Mouse (Mus musculus): ENCODE measurements around the gene Sntg2. TPM values are rescaled to one million over a fixed set of nuclear protein-coding genes. Genes with fewer than 3 reads are reported as not detected.

The Sntg2 gene
- total and polyA plus RNA-seq, 3 experiments: not detected

- TF ChIP-seq TBP (conservative IDR thresholded peaks at IDR 0.05; ENCODE audit: low read depth, low read length): no peak
- no peak for TF ChIP-seq KAT2A (IDR thresholded peaks at IDR 0.05; ENCODE audit: insufficient replicate concordance, low read length)
- TF ChIP-seq GABPA (IDR thresholded peaks at IDR 0.05; ENCODE audit: insufficient replicate concordance, low read depth, low read length): no peak
- no peak for TF ChIP-seq NELFE (IDR thresholded peaks at IDR 0.05; ENCODE audit: low read depth, low read length)
- no peak for TF ChIP-seq USF2 (conservative IDR thresholded peaks at IDR 0.05; ENCODE audit: low read depth, low read length)
- TF ChIP-seq TCF12 (IDR thresholded peaks at IDR 0.05; ENCODE audit: low read depth, low read length): no peak
- TF ChIP-seq HCFC1 (IDR thresholded peaks at IDR 0.05; ENCODE audit: low read depth, low read length): no peak
- H3K9ac ChIP-seq (ENCODE audit: insufficient read depth, low read depth): no peak overlapping the region
- H3K79me2 ChIP-seq (replicated peaks; ENCODE audit: control insufficient read depth, extremely low read depth, insufficient read depth, poor library complexity, severe bottlenecking): no peaks in the 10 kb centered on the region
- in situ Hi-C loops (cut with MboI; ENCODE audit: low pct_ligation_motif_present, low pct_unique_long_range_greater_than_20kb, low sequenced_read_pairs): loop anchor here (10.0 to 25.0 kb wide), 2 partner anchors 238 to 450 kb away; no protein-coding TSS in a partner anchor
- H3K27ac ChIP-seq (ENCODE audit: insufficient read depth, low read depth): no peak overlapping the region
- H3K36me3 ChIP-seq (replicated peaks in 1 of 2; ENCODE audit: control insufficient read depth in 1 of 2, insufficient read depth in 1 of 2, low read length in 1 of 2): no peaks in the 10 kb centered on the region
- no peaks in the 10 kb centered on the region for H3K9me3 ChIP-seq (replicated peaks; ENCODE audit: low read length)
- dilution Hi-C loops (cut with MboI; ENCODE audit: extremely low pct_ligation_motif_present, extremely low pct_unique_long_range_greater_than_20kb, low sequenced_read_pairs): no loop called here
- H3K4me3 ChIP-seq (replicated peaks in 1 of 3; ENCODE audit: low read depth in 2 of 3, low read length in 2 of 3, poor library complexity in 1 of 3): no peak overlapping the region
- H3K4me1 ChIP-seq (ENCODE audit: control insufficient read depth in 1 of 2, insufficient read depth in 2 of 2): no peaks in the 10 kb centered on the region
- no peak overlapping the region for H3K4me2 ChIP-seq (ENCODE audit: insufficient read depth, low read depth, poor library complexity, severe bottlenecking)
- H3K27me3 ChIP-seq (replicated peaks): no peaks in the 10 kb centered on the region
- no peak for DNase-seq (ENCODE audit: extremely low read depth)
Observed at GRCm38 (mm10) chr12:30362306-30362705, 10.9 kb downstream of the Sntg2 start.

GRCm38 (mm10) chr12:30357666-30358065 lies 15.5 kb downstream of the Sntg2 start:
- Histone ChIP-seq H3K4me2 (ENCODE audit: insufficient read depth, low read depth, poor library complexity, severe bottlenecking) (no peak overlapping the region), H3K9me3 (replicated peaks; ENCODE audit: low read length) (no peaks in the 10 kb centered on the region), H3K27me3 (replicated peaks) (no peaks in the 10 kb centered on the region), H3K4me1 (ENCODE audit: control insufficient read depth in 1 of 2, insufficient read depth in 2 of 2) (no peaks in the 10 kb centered on the region), H3K4me3 (replicated peaks in 1 of 3; ENCODE audit: low read depth in 2 of 3, low read length in 2 of 3, poor library complexity in 1 of 3) (no peak overlapping the region), H3K27ac (ENCODE audit: insufficient read depth, low read depth) (no peak overlapping the region), H3K9ac (ENCODE audit: insufficient read depth, low read depth) (no peak overlapping the region), H3K36me3 (replicated peaks in 1 of 2; ENCODE audit: control insufficient read depth in 1 of 2, insufficient read depth in 1 of 2, low read length in 1 of 2) (no peaks in the 10 kb centered on the region), H3K79me2 (replicated peaks; ENCODE audit: control insufficient read depth, extremely low read depth, insufficient read depth, poor library complexity, severe bottlenecking) (no peaks in the 10 kb centered on the region)
- in situ Hi-C loops (cut with MboI; ENCODE audit: low pct_ligation_motif_present, low pct_unique_long_range_greater_than_20kb, low sequenced_read_pairs) (loop anchor here (25.0 kb wide), 1 partner anchor 445 kb away; no protein-coding TSS in a partner anchor), dilution Hi-C loops (cut with MboI; ENCODE audit: extremely low pct_ligation_motif_present, extremely low pct_unique_long_range_greater_than_20kb, low sequenced_read_pairs) (no loop called here)
- no peak for DNase-seq (ENCODE audit: extremely low read depth)
- no peak for TF ChIP-seq SMC3 (IDR thresholded peaks at IDR 0.05; ENCODE audit: low read depth, low read length)
- TF ChIP-seq ETS1 (conservative IDR thresholded peaks at IDR 0.05; ENCODE audit: low read depth, low read length): no peak
- TF ChIP-seq TCF12 (IDR thresholded peaks at IDR 0.05; ENCODE audit: low read depth, low read length): no peak
- TF ChIP-seq HCFC1 (IDR thresholded peaks at IDR 0.05; ENCODE audit: low read depth, low read length): no peak
- TF ChIP-seq SIN3A (IDR thresholded peaks at IDR 0.05; ENCODE audit: low read length): no peak
- TF ChIP-seq MAX (IDR thresholded peaks at IDR 0.05; ENCODE audit: low read length): no peak
- no peak for TF ChIP-seq IRF4 (IDR thresholded peaks at IDR 0.05; ENCODE audit: low read depth, low read length)
- no peak for TF ChIP-seq RCOR1 (conservative IDR thresholded peaks at IDR 0.05; ENCODE audit: low read depth, low read length)
- TF ChIP-seq ZC3H11A (IDR thresholded peaks at IDR 0.05; ENCODE audit: low read depth, low read length): no peak
- TF ChIP-seq JUND (conservative IDR thresholded peaks at IDR 0.05; ENCODE audit: low read depth, low read length): no peak
- TF ChIP-seq KAT2A (IDR thresholded peaks at IDR 0.05; ENCODE audit: insufficient replicate concordance, low read length): no peak
- TF ChIP-seq RAD21 (IDR thresholded peaks at IDR 0.05; ENCODE audit: low read depth, low read length): no peak
- no peak for TF ChIP-seq USF2 (conservative IDR thresholded peaks at IDR 0.05; ENCODE audit: low read depth, low read length)
- no peak for TF ChIP-seq MAFK (IDR thresholded peaks at IDR 0.05; ENCODE audit: insufficient replicate concordance, low read length)
- TF ChIP-seq ZMIZ1 (IDR thresholded peaks at IDR 0.05; ENCODE audit: low read depth, low read length): no peak
- no peak for TF ChIP-seq CHD2 (IDR thresholded peaks at IDR 0.05; ENCODE audit: low read length)
- TF ChIP-seq MAZ (IDR thresholded peaks at IDR 0.05; ENCODE audit: low read depth, low read length): no peak
- no peak for TF ChIP-seq MXI1 (IDR thresholded peaks at IDR 0.05; ENCODE audit: low read depth, low read length)

Measured in CH12.LX (cell line).